Mouse (Mus musculus): ENCODE measurements around the gene Nr1h4. TPM values are rescaled to one million over a fixed set of nuclear protein-coding genes. Genes with fewer than 3 reads are reported as not detected.

The Nr1h4 gene
- total RNA-seq, 2 experiments from 2014 or later, result not detected

DNA sequence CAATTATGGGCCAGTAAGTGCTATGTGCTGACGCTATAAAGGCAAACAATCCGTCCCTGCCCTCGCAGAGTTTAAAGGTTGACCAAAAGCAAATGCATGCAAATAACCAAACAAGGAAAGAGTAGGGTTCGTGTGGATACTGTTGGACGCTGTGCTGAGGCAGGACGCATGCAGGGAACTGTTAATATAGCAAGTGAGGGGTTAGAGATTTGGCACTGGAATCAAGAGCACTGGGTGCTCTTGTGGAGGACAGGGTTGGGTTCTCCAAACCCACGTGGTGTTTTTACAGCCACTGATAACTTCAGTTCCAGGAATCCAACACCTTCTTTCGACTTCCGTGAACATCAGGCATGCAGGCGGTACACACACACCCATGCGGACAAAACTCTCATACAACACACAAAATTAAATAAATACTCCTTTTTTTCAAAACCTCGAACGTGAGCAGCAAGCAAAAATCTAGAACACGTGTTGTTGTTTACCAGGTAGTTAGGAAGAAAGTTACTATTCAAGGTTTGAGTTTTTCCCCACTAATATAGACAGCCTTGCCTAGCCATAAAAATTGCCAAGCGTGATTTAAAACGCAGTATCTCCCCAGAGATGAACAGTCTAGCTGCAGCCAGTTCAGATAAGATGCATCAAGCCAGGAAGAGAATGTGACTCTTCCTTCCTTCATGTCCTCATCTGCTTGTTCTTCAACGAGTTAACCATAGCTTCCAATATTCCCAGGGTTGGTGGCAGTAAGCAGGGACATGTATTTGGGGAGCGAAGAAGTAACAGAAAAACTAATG lies 49.4 kb downstream of the Nr1h4 start:
- no peak for ATAC-seq (replicated peaks; ENCODE audit: low FRiP score, poor library complexity, severe bottlenecking)

DNA sequence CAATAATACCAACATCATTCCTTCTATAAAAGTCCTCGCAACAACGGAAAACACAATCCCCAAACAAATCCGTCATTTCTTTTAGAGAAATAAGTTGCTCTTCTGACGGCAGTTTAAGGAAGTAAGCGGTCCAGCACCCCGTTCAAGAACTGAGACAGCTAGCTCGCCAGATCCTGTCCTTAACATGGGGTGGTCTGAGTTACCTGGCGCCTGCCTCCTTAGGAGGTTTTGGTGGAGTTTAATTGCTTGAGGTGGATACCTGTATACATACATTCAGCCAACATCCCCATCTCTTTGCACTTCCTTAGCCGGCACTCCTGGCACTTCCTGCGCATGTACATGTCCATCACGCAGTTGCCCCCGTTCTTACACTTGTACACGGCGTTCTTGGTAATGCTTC lies 50.3 kb downstream of the Nr1h4 start:
- no peak for ATAC-seq (replicated peaks; ENCODE audit: low FRiP score, poor library complexity, severe bottlenecking)

- no peak for ATAC-seq (replicated peaks; ENCODE audit: low FRiP score, poor library complexity, severe bottlenecking)
These were observed 51.2 kb downstream of the Nr1h4 start for GRCm38 (mm10) chr10:89482142-89482681.

- no peak for ATAC-seq (replicated peaks; ENCODE audit: low FRiP score, poor library complexity, severe bottlenecking)
These were observed 51.7 kb downstream of the Nr1h4 start for GRCm38 (mm10) chr10:89481638-89482037.

DNA sequence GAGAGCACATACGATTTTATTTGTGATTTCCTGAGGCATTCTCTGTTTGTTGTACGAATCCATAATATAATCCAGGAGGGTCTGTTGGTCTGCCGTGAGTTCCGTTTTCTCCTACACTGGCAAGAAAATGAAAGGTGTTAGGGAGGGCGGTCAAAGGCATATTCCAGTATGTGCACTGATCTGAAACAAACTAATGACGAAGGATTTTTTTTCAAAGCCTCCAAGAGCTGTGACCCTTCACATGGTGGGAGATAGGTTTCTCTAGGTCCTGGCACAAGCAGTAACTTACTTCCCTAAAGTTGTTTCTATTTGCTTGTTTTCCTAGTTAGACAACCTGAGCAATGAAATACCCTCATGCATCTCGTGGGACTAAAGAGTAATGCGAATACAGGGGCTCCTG lies 54.6 kb downstream of the Nr1h4 start:
- no peak for ATAC-seq (replicated peaks; ENCODE audit: low FRiP score, poor library complexity, severe bottlenecking)

- ATAC-seq (replicated peaks; ENCODE audit: low FRiP score, poor library complexity, severe bottlenecking), result no peak
These were observed 62.6 kb downstream of the Nr1h4 start for GRCm38 (mm10) chr10:89470596-89471353.

DNA sequence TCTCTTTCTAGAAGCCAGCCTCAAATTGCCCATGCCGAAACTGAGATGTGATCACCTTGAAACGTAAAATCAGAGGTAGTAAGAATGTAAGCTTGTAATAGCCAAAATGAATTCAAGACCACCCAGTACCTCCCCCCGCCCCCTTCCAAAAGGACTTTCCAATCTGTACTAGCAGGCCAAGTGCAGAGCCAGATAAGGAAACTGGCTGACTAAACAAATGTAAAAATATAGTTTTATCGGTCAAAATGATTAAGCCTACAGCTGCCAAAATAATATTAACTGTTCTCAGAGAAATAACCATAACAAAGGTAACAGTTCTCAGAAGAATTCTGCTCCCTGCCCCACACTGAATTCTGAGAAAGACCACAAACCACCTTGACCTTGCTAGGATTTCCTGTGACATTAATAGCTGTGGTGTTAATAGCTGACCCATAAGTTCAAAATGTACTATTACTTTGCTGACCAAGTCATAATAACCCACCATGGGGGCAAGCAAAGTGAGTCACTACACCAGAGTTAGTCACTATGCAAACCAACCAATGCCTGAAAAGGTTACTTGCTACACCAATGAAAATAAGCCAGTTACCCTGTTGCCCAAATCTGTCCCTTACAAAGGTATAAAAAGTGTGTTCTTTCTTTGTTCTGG lies 68.5 kb downstream of the Nr1h4 start:
- no peak for ATAC-seq (replicated peaks; ENCODE audit: low FRiP score, poor library complexity, severe bottlenecking)

DNA sequence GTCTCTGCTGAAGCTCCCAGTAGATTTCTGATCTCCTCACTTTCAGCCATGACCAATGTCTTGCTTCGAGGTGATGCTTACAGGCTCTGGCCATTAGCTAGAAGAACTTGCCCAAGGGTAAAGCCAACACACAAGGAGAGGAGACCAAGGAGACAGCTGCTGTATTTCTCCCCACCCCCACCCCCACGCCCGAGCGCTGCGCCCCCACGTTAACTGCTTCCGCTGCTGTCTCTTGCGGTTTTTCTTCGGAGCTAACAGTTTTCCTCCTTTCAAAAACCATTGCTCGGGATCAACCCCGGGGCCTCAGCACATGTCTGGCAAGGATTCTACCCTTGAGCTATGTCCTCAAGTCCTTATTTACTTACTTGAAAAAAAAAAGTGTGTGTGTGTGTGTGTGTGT lies 70.5 kb downstream of the Nr1h4 start:
- no peak for ATAC-seq (replicated peaks; ENCODE audit: low FRiP score, poor library complexity, severe bottlenecking)

GRCm38 (mm10) chr10:89461856-89462507 lies 71.4 kb downstream of the Nr1h4 start:
- ATAC-seq (replicated peaks; ENCODE audit: low FRiP score, poor library complexity, severe bottlenecking), result peak; percentile 90

- ATAC-seq (replicated peaks; ENCODE audit: low FRiP score, poor library complexity, severe bottlenecking), result no peak
These were observed 72.4 kb downstream of the Nr1h4 start for GRCm38 (mm10) chr10:89460972-89461371.

DNA sequence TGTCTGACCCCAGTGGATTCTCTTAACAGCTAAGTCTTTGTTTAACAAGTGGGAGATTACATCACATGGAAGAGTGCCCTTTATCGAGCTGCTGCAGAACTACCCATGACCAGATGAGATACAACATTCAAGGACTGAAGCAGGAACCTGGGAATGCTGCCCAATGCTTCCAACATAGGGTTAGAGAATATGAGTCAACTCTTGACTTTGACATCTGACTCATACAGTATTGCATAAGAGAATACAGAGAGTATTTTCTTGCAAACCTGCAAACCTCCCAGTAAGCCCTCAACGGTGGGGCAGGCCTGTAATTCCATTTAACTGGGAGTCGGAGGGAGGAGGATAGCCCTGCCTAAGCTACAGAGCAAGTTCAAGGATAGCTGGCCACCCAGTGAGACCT lies 74.6 kb downstream of the Nr1h4 start:
- ATAC-seq (replicated peaks; ENCODE audit: low FRiP score, poor library complexity, severe bottlenecking), result no peak

DNA sequence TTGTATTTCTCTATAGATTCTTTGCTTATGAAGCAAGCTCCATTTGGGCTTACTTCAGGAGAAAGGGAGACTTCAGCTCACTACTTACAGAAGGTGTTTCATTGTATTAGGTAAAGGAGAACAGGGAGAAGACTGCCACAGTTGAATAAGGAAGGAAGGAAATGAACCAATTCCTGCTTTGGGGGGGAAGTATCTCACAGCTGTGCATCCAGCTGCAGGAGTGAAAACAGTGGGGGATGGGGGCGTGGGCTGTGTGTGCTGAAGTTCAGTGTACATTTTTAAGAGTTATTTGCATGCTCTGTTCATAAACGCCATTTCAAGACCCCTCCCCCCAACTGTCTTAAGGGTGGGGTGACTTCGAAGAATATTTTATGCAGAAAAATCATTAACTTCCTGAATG lies 79.6 kb downstream of the Nr1h4 start:
- no peak for ATAC-seq (replicated peaks; ENCODE audit: low FRiP score, poor library complexity, severe bottlenecking)

DNA sequence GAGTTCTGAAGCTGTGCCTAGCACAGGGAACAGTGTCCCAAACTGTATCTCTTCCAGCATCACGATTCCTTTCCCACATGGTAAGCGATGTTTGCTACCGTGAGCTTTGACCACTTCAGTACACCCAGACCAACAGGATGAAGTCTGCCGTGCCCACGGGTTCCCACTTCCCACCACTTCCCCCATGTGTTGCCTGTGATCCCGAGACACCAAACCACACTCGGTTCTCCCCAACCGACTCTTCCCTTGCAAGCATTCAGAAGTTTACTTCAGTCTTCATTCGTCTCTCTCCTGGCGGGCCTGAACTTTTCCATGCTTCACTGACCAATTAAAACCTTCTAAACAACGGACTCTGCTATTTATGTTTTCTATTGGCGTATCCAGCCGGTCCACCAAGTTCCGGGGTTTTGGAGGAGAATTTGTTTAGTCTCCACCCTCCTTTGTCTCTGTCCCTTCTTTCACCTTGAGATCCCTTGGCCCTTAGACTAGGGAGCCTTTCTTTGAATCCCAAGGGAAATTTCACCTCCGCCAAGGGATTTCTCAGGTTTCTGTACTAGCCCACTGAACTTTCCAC lies 80.2 kb downstream of the Nr1h4 start:
- no peak for ATAC-seq (replicated peaks; ENCODE audit: low FRiP score, poor library complexity, severe bottlenecking)

DNA sequence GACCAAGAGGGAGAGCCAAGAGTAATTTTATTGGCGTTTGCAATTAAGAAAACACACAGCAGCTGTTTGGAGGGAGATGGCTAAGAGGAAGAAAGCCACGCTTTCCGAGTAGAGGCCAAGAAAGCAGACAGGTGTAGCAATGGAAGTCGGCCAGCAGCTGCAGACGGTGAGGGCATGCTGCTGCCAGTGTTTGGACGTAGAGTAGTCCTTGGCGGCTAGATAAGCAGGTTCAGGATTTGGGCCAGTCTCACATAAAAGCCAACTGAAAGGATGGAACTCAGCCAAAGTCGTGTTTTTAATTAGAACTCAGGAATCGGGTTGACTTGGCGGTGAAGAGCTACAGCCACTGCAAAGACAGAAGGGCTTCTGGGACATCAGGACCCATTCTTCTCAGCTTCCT lies 83.0 kb downstream of the Nr1h4 start:
- no peak for ATAC-seq (replicated peaks; ENCODE audit: low FRiP score, poor library complexity, severe bottlenecking)

DNA sequence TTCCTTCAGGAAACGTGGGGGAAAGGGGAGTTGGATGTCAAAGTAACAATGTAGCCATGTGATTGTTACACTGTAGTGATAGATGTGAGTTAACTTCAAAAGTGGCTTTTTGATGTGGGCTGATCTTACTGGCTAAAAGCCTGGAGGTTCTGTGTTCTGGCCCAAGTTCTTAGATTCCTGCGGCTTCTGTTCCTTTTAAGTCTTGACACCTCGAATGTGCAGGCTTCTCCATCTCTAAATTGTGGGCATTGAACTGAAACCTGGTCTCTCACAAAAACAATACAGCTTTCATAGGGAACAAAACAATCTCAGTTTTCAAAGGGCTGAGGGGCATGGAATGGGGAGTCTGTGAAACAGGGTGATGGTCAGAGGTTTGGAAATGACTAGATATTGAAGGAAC lies 89.0 kb downstream of the Nr1h4 start:
- ATAC-seq (replicated peaks; ENCODE audit: low FRiP score, poor library complexity, severe bottlenecking), result no peak

DNA sequence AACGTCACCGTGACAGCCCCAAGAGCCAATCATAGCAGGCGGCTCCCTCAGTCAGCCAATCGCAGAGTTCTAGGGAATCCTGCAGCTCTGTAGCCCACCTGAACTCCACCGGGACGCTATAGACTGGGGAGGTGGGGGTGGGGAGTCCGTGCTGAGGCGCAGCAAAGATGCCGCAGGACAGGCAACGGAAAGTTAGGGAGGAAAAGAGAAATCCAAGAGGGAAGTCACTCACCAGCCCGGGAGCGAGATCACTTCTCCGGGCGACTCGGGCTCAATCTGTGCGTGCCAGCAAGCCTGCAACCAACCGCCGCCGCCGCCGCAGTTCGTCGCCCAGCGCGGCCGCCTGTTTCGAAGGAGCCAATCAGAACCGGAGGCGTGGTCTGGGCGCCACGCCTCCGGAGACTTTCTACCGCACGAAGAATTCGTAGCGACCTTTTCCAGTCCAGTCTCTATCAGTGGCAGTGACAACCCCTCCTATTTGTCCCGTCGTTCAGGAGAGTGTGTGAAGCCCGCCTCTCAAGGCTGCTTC lies 89.7 kb downstream of the Nr1h4 start, which contains the start of gene Gas2l3:
Gene Gas2l3, minus strand, starts transcription at position 345 of the 529 bp plus-strand sequence.
- peak; percentile 94 for ATAC-seq (replicated peaks; ENCODE audit: low FRiP score, poor library complexity, severe bottlenecking)

DNA sequence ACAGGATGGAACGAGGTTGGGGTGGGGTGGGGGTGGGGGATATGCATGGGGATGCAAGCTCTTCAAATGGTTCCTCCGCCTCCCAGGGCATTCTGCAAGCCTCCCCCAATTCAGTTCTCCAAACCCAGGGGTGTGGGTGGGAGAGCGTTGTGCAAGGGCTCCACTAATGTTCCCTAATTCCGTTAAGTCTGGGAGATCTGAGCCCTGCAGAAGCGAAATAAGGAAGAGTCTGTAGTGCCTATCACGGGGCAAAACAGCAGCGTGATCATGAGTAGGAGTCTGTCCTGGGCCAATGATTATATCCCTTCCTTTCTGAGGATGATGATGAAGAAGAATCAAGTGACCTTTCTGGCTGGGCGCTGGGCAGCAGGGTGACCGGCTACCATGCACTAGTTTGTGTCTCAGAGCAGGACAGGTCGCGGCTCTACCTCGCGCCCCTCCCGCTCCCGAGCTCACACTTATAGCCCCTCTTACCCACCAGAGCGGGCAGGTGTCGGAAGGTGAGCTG lies 90.2 kb downstream of the Nr1h4 start:
- ATAC-seq (replicated peaks; ENCODE audit: low FRiP score, poor library complexity, severe bottlenecking), result no peak

DNA sequence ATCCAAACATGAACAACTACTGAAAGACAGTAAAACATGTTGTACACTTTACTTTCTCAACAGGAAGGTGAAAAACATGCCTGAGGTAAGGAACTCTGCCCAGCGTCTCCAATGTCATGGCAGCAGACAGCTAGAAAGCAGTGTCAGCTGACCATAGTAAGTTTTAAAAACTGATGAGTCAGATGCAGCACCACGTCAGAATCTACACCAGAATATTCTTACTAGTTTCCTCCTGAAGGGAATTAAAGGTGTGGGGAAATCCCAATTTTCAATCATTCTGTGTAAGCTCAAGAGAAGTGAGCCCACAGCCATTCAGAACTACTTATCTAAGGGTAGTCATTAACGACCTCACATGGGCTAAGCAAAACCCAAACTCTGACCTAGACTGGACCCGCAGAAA lies 90.7 kb downstream of the Nr1h4 start:
- peak; percentile 76 for ATAC-seq (replicated peaks; ENCODE audit: low FRiP score, poor library complexity, severe bottlenecking)

DNA sequence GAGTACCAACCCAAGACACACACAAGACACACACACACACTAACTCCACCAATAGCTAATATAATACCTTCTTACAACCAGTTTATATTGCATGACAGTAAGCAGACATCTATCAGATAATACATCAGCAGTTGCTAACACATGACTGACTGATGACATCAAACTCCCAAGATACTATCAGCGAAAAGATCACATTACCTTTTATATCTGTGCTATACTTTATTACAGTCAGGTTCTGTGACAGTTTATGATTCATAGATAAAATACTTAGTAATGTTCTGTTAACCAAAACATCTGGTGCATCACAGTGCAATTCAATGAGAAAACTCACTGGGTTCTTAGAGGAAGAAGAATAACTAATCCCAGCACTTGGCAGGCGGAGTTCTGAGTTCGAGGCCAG lies 91.4 kb downstream of the Nr1h4 start:
- ATAC-seq (replicated peaks; ENCODE audit: low FRiP score, poor library complexity, severe bottlenecking), result no peak
